Mouse (Mus musculus): ENCODE data around the gene Mindy4. TPM values are rescaled to one million over a fixed set of nuclear protein-coding genes. Genes with fewer than 3 reads are reported as not detected.

Gene Mindy4
- total and polyA plus RNA-seq, 3 experiments: not detected

DNA sequence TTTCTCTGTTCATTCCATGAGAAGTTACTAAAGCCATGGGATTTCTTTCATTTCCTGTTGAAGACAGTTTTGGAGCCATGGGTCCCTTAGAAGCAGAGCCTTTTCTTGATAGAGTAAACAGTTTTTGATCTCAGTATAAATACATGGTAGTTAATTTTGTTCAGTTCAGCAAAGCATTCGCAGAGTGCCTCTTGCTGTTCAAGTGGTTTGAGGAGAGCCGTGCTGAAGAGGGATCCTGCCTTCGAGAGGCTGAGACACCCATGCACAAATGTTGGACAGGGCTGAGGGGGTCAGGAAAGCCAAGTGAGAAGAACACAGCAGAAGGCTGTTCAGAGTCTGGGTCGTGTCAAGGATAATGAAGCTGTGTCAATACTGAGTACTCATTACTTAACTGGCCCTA, 32.5 kb downstream of the Mindy4 start:
- H3K27ac ChIP-seq (ENCODE audit: insufficient read depth, low read depth): no peak overlapping the region
- dilution Hi-C loops (cut with MboI; ENCODE audit: extremely low pct_ligation_motif_present, extremely low pct_unique_long_range_greater_than_20kb, low sequenced_read_pairs) (no loop called here), in situ Hi-C loops (cut with MboI; ENCODE audit: low pct_ligation_motif_present, low pct_unique_long_range_greater_than_20kb, low sequenced_read_pairs) (loop anchor here (5.0 to 25.0 kb wide), 2 partner anchors 147 to 277 kb away; no protein-coding TSS in a partner anchor)
- no peak overlapping the region for H3K9ac ChIP-seq (ENCODE audit: insufficient read depth, low read depth)
- no peaks in the 10 kb centered on the region for H3K79me2 ChIP-seq (replicated peaks; ENCODE audit: control insufficient read depth, extremely low read depth, insufficient read depth, poor library complexity, severe bottlenecking)
- H3K36me3 ChIP-seq (replicated peaks in 1 of 2; ENCODE audit: control insufficient read depth in 1 of 2, insufficient read depth in 1 of 2, low read length in 1 of 2): no peaks in the 10 kb centered on the region
- no peak overlapping the region for H3K4me3 ChIP-seq (replicated peaks in 1 of 3; ENCODE audit: low read depth in 2 of 3, low read length in 2 of 3, poor library complexity in 1 of 3)
- peaks cover 0 to 10% of the 10 kb centered on the region in 2 experiments; a peak in 1 of 4 replicates for H3K4me1 ChIP-seq (ENCODE audit: control insufficient read depth in 1 of 2, insufficient read depth in 2 of 2)
- no peak for DNase-seq (ENCODE audit: extremely low read depth)
- no peak for TF ChIP-seq ELF1 (IDR thresholded peaks at IDR 0.05; ENCODE audit: low read depth, low read length)
- TF ChIP-seq IRF4 (IDR thresholded peaks at IDR 0.05; ENCODE audit: low read depth, low read length): no peak
- TF ChIP-seq USF1 (IDR thresholded peaks at IDR 0.05; ENCODE audit: low read depth, low read length): no peak
- no peak for TF ChIP-seq BHLHE40 (IDR thresholded peaks at IDR 0.05; ENCODE audit: low read depth, low read length)
- TF ChIP-seq NRF1 (IDR thresholded peaks at IDR 0.05; ENCODE audit: low read depth, low read length): no peak
- no peak for TF ChIP-seq GABPA (IDR thresholded peaks at IDR 0.05; ENCODE audit: insufficient replicate concordance, low read depth, low read length)
- TF ChIP-seq CHD1 (IDR thresholded peaks at IDR 0.05; ENCODE audit: low read depth, low read length): no peak
- no peak for TF ChIP-seq TCF12 (IDR thresholded peaks at IDR 0.05; ENCODE audit: low read depth, low read length)
- TF ChIP-seq JUN (IDR thresholded peaks at IDR 0.05; ENCODE audit: insufficient read depth, low read depth, low read length): no peak
- no peak for TF ChIP-seq MAFK (IDR thresholded peaks at IDR 0.05; ENCODE audit: insufficient replicate concordance, low read length)
- TF ChIP-seq E2F4 (IDR thresholded peaks at IDR 0.05; ENCODE audit: insufficient replicate concordance, low read depth, low read length): no peak
- no peak for TF ChIP-seq JUND (conservative IDR thresholded peaks at IDR 0.05; ENCODE audit: low read depth, low read length)
- TF ChIP-seq POLR2A (IDR thresholded peaks at IDR 0.05; ENCODE audit: low read depth, low read length): no peak
- TF ChIP-seq EP300 (IDR thresholded peaks at IDR 0.05; ENCODE audit: low read length): no peak
- TF ChIP-seq MXI1 (IDR thresholded peaks at IDR 0.05; ENCODE audit: low read depth, low read length): no peak
- no peaks in the 10 kb centered on the region for H3K9me3 ChIP-seq (replicated peaks; ENCODE audit: low read length)
- H3K27me3 ChIP-seq (replicated peaks): peaks cover 69% of the 10 kb centered on the region
- no peak overlapping the region for H3K4me2 ChIP-seq (ENCODE audit: insufficient read depth, low read depth, poor library complexity, severe bottlenecking)

- Histone ChIP-seq H3K9me3 (replicated peaks; ENCODE audit: low read length) (no peaks in the 10 kb centered on the region), H3K27ac (ENCODE audit: insufficient read depth, low read depth) (no peak overlapping the region), H3K27me3 (replicated peaks) (peaks cover 76% of the 10 kb centered on the region), H3K4me1 (ENCODE audit: control insufficient read depth in 1 of 2, insufficient read depth in 2 of 2) (no peaks in the 10 kb centered on the region), H3K79me2 (replicated peaks; ENCODE audit: control insufficient read depth, extremely low read depth, insufficient read depth, poor library complexity, severe bottlenecking) (no peaks in the 10 kb centered on the region), H3K4me3 (replicated peaks in 1 of 3; ENCODE audit: low read depth in 2 of 3, low read length in 2 of 3, poor library complexity in 1 of 3) (no peak overlapping the region), H3K36me3 (replicated peaks in 1 of 2; ENCODE audit: control insufficient read depth in 1 of 2, insufficient read depth in 1 of 2, low read length in 1 of 2) (no peaks in the 10 kb centered on the region), H3K9ac (ENCODE audit: insufficient read depth, low read depth) (no peak overlapping the region), H3K4me2 (ENCODE audit: insufficient read depth, low read depth, poor library complexity, severe bottlenecking) (no peak overlapping the region)
- in situ Hi-C loops (cut with MboI; ENCODE audit: low pct_ligation_motif_present, low pct_unique_long_range_greater_than_20kb, low sequenced_read_pairs) (loop anchor here (5.0 to 25.0 kb wide), 2 partner anchors 142 to 272 kb away; no protein-coding TSS in a partner anchor), dilution Hi-C loops (cut with MboI; ENCODE audit: extremely low pct_ligation_motif_present, extremely low pct_unique_long_range_greater_than_20kb, low sequenced_read_pairs) (no loop called here)
- TF ChIP-seq JUND (conservative IDR thresholded peaks at IDR 0.05; ENCODE audit: low read depth, low read length) (no peak), ETS1 (conservative IDR thresholded peaks at IDR 0.05; ENCODE audit: low read depth, low read length) (no peak), PAX5 (IDR thresholded peaks at IDR 0.05; ENCODE audit: low read length) (no peak), MAX (IDR thresholded peaks at IDR 0.05; ENCODE audit: low read length) (no peak), UBTF (IDR thresholded peaks at IDR 0.05; ENCODE audit: low read depth, low read length) (no peak), CHD2 (IDR thresholded peaks at IDR 0.05; ENCODE audit: low read length) (no peak), RCOR1 (conservative IDR thresholded peaks at IDR 0.05; ENCODE audit: low read depth, low read length) (no peak), BHLHE40 (IDR thresholded peaks at IDR 0.05; ENCODE audit: low read depth, low read length) (no peak), GABPA (IDR thresholded peaks at IDR 0.05; ENCODE audit: insufficient replicate concordance, low read depth, low read length) (no peak), NRF1 (IDR thresholded peaks at IDR 0.05; ENCODE audit: low read depth, low read length) (no peak), EP300 (IDR thresholded peaks at IDR 0.05; ENCODE audit: low read length) (no peak), KAT2A (IDR thresholded peaks at IDR 0.05; ENCODE audit: insufficient replicate concordance, low read length) (no peak), CHD1 (IDR thresholded peaks at IDR 0.05; ENCODE audit: low read depth, low read length) (no peak), TCF12 (IDR thresholded peaks at IDR 0.05; ENCODE audit: low read depth, low read length) (no peak), E2F4 (IDR thresholded peaks at IDR 0.05; ENCODE audit: insufficient replicate concordance, low read depth, low read length) (no peak), ZNF384 (IDR thresholded peaks at IDR 0.05; ENCODE audit: low read depth, low read length) (no peak)
- no peak for DNase-seq (ENCODE audit: extremely low read depth)
These were observed 36.7 kb downstream of the Mindy4 start for GRCm38 (mm10) chr6:55239931-55240330.
